Mouse (Mus musculus): ENCODE data around the gene Trip10.
"Not testable (repeated sequence)": the region's sequence is repeated elsewhere in the genome, so short reads cannot be mapped to it uniquely, and the experiment has no call there.

The Trip10 gene

GRCm38 (mm10) chr17:57264972-57265945 is 16.0 kb downstream of the Trip10 start:
- peak; percentile 62 to 66 for DNase-seq

- DNase-seq = no peak
These were observed 18.4 kb downstream of the Trip10 start for GRCm38 (mm10) chr17:57267556-57268126.

- DNase-seq = no peak
These were observed 22.0 kb downstream of the Trip10 start for GRCm38 (mm10) chr17:57271301-57271700.

GRCm38 (mm10) chr17:57273846-57274245 is 24.6 kb downstream of the Trip10 start:
- no peak for DNase-seq

GRCm38 (mm10) chr17:57274686-57275085 is 25.4 kb downstream of the Trip10 start:
- DNase-seq = peak in 1 of 2 experiments; percentile 20

GRCm38 (mm10) chr17:57275111-57275996 is 26.1 kb downstream of the Trip10 start:
- DNase-seq = peak; percentile 87 to 88

GRCm38 (mm10) chr17:57275997-57276351 is 26.7 kb downstream of the Trip10 start:
- DNase-seq = peak in 1 of 2 experiments; percentile 37

- DNase-seq = peak; percentile 83
These were observed 27.4 kb downstream of the Trip10 start for GRCm38 (mm10) chr17:57276634-57277121.

- DNase-seq = not testable (repeated sequence)
These were observed 28.5 kb downstream of the Trip10 start for GRCm38 (mm10) chr17:57277598-57278261.

- no peak for DNase-seq
These were observed 29.3 kb downstream of the Trip10 start for GRCm38 (mm10) chr17:57278537-57278936.

- no peak for DNase-seq
These were observed 29.8 kb downstream of the Trip10 start, which contains the start of gene Vav1 for GRCm38 (mm10) chr17:57278943-57279590. Gene Vav1, plus strand, starts transcription at chr17:57279100.

- no peak for DNase-seq
These were observed 30.5 kb downstream of the Trip10 start for GRCm38 (mm10) chr17:57279591-57280224.

GRCm38 (mm10) chr17:57280411-57280810 is 31.2 kb downstream of the Trip10 start:
- no peak for DNase-seq

GRCm38 (mm10) chr17:57283906-57284305 is 34.7 kb downstream of the Trip10 start:
- no peak for DNase-seq

- no peak for DNase-seq
These were observed 35.8 kb downstream of the Trip10 start for GRCm38 (mm10) chr17:57285077-57285476.

GRCm38 (mm10) chr17:57286718-57287355 is 37.6 kb downstream of the Trip10 start:
- DNase-seq = no peak

- DNase-seq = no peak
These were observed 40.0 kb downstream of the Trip10 start for GRCm38 (mm10) chr17:57289252-57289651.

- no peak for DNase-seq
These were observed 40.9 kb downstream of the Trip10 start for GRCm38 (mm10) chr17:57290001-57290670.

GRCm38 (mm10) chr17:57290671-57291055 is 41.4 kb downstream of the Trip10 start:
- no peak for DNase-seq

- no peak for DNase-seq
These were observed 43.0 kb downstream of the Trip10 start for GRCm38 (mm10) chr17:57292302-57292701.
